Mouse (Mus musculus): ENCODE measurements around the gene Aup1. TPM values are rescaled to one million over a fixed set of nuclear protein-coding genes. Genes with fewer than 3 reads are reported as not detected.

Aup1 gene
- polyA plus RNA-seq (2015; fragmentation: Nextera tagmentation; extraction: Ambion mirVana), result 196 and 221 TPM in 2 replicates

- peak within 1 kb of the TSS; percentile 99 for H3K4me3 ChIP-seq (replicated peaks)
- H3K9ac ChIP-seq, result peak within 1 kb of the TSS; percentile 94
- H3K36me3 ChIP-seq, result peaks cover 44% of the 10 kb centered on the region
- H3K4me1 ChIP-seq, result peaks cover 28% of the 10 kb centered on the region
- peak within 1 kb of the TSS; percentile 93 for H3K4me2 ChIP-seq
- peak; percentile 97 for ATAC-seq (replicated peaks; ENCODE audit: low FRiP score)
- H3K9me3 ChIP-seq (replicated peaks), result no peaks in the 10 kb centered on the region
- under 1% methylated on average over 59 of the region's 64 CpGs for WGBS
- no peaks in the 10 kb centered on the region for H3K27me3 ChIP-seq
- H3K27ac ChIP-seq, result peak within 1 kb of the TSS; percentile 92
Measured at GRCm38 (mm10) chr6:83054074-83054851, at the start of gene Aup1. Gene Aup1, plus strand, starts transcription at chr6:83054521.

DNA sequence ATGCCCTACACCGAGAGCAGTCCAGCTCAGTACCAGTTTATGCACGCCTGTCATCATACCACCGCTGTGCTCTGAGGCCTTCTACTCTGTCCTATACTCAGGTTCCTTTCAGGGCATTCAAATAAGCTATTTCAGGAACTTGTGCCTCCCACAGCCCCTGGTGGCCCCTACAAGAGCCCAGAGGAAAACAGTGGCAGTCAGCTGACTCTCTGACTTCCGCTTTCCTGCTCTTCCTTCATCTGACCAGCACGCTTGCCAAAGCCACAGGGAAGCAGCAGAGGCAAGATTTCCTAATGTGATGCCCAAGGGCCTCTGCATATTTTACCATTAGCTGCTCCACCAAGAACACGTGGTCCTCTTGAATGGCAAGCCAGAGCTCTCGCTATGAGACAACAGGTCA lies 49.4 kb upstream of the Aup1 start:
- no peak overlapping the region for H3K4me2 ChIP-seq
- H3K27me3 ChIP-seq, result no peaks in the 10 kb centered on the region
- no peaks in the 10 kb centered on the region for H3K36me3 ChIP-seq
- H3K27ac ChIP-seq, result peak overlapping the region; percentile 41; the same call in 1 of the 2 replicates
- H3K9ac ChIP-seq, result no peak overlapping the region
- WGBS, result 61% methylated on average over 7 of the region's 7 CpGs
- H3K4me3 ChIP-seq (replicated peaks), result no peak overlapping the region
- H3K9me3 ChIP-seq (replicated peaks), result no peaks in the 10 kb centered on the region
- no peak; the same call in 1 of the 2 replicates for ATAC-seq (replicated peaks; ENCODE audit: low FRiP score)
- peaks cover 9% of the 10 kb centered on the region; the same call in 1 of the 2 replicates for H3K4me1 ChIP-seq

- no peak for ATAC-seq (replicated peaks; ENCODE audit: low FRiP score)
- H3K27ac ChIP-seq, result 0 out of 2 replicates have a peak overlapping the region, but pooled peaks have one; percentile 41
- H3K4me3 ChIP-seq (replicated peaks), result no peak overlapping the region
- H3K9ac ChIP-seq, result no peak overlapping the region
- no peaks in the 10 kb centered on the region for H3K36me3 ChIP-seq
- H3K4me1 ChIP-seq, result peaks cover 16% of the 10 kb centered on the region
- H3K4me2 ChIP-seq, result no peak overlapping the region
- H3K27me3 ChIP-seq, result no peaks in the 10 kb centered on the region
- H3K9me3 ChIP-seq (replicated peaks), result no peaks in the 10 kb centered on the region
- 71% methylated on average over 10 of the region's 10 CpGs for WGBS
Measured at GRCm38 (mm10) chr6:83005444-83006011, 48.8 kb upstream of the Aup1 start.

DNA sequence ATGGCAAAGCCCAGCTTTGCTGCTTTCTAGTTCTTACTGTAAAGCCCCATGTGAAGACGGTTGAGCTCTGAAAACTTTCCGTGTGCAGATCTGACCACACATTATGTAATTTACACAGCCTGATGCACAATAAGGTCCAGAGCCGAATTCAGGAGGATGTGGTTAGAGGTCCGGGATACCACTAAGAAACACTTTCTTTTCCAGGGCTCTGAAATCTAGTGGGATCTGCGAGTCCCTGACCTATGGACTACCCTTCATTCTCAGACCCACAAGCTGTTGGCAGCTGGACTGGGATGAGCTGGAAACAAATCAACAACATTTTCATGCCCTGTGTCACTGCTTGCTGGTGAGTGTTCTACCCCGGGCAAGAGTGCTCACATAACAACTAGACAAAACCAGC lies 48.2 kb upstream of the Aup1 start:
- H3K9me3 ChIP-seq (replicated peaks), result no peaks in the 10 kb centered on the region
- no peak overlapping the region for H3K9ac ChIP-seq
- ATAC-seq (replicated peaks; ENCODE audit: low FRiP score), result no peak
- H3K36me3 ChIP-seq, result no peaks in the 10 kb centered on the region
- H3K4me3 ChIP-seq (replicated peaks), result no peak overlapping the region
- H3K4me1 ChIP-seq, result peaks cover 17% of the 10 kb centered on the region
- no peak overlapping the region for H3K27ac ChIP-seq
- H3K4me2 ChIP-seq, result no peak overlapping the region
- no peaks in the 10 kb centered on the region for H3K27me3 ChIP-seq
- WGBS, result 83% methylated on average over 6 of the region's 6 CpGs

DNA sequence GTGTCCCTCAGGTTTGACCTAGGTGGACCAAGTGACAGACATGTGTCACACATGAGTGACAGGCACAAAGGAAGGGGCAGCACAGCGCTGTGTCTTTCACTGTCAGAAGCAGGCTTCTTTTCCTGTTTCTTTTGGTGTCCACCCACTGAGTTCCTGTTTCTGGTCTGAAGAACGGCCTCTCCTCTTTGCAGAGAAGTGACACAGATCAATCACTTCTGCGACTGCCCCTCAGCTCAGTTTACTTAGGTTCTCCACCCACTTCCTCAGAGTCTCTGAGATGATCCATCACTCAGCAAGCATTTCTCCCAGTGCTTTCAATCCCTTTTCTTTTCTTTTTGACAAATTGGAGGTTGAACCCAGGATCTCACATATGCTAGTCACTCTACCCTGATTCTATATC lies 45.7 kb upstream of the Aup1 start:
- H3K27me3 ChIP-seq, result no peaks in the 10 kb centered on the region
- 48% methylated on average over 3 of the region's 3 CpGs for WGBS

DNA sequence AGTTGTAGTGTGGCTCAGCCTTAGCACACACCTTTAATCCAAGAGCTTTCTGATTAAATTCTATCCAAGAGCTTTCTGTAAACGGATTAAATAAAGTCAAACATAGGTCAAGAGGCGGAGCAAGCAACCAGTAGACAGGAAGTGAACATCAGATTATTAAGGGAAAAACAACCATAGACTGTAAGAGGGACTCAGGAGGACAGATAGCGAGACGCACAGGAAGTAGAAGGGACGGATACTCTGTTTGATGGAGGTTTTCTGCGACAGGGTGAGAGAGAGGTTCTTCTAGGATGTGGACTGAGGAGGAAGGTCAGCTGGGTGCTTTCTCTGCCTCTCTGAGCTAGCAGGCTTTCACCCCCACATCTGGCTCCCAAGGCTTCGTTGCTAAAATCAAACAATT lies 44.3 kb upstream of the Aup1 start:
- H3K27me3 ChIP-seq, result no peaks in the 10 kb centered on the region
- H3K9ac ChIP-seq, result no peak overlapping the region
- peaks cover 13% of the 10 kb centered on the region for H3K4me1 ChIP-seq
- H3K36me3 ChIP-seq, result no peaks in the 10 kb centered on the region
- H3K4me2 ChIP-seq, result no peak overlapping the region
- ATAC-seq (replicated peaks; ENCODE audit: low FRiP score), result no peak
- H3K9me3 ChIP-seq (replicated peaks), result no peaks in the 10 kb centered on the region
- H3K4me3 ChIP-seq (replicated peaks), result no peak overlapping the region
- WGBS, result 53% methylated on average over 7 of the region's 7 CpGs
- no peak overlapping the region for H3K27ac ChIP-seq

More for the DNA sequence above, 45.7 kb upstream of the Aup1 start:
- no peak overlapping the region for H3K27ac ChIP-seq
- ATAC-seq (replicated peaks; ENCODE audit: low FRiP score), result no peak
- peaks cover 17% of the 10 kb centered on the region for H3K4me1 ChIP-seq
- H3K9me3 ChIP-seq (replicated peaks), result no peaks in the 10 kb centered on the region
- no peaks in the 10 kb centered on the region for H3K36me3 ChIP-seq
- H3K4me3 ChIP-seq (replicated peaks), result no peak overlapping the region
- no peak overlapping the region for H3K4me2 ChIP-seq
- no peak overlapping the region for H3K9ac ChIP-seq

DNA sequence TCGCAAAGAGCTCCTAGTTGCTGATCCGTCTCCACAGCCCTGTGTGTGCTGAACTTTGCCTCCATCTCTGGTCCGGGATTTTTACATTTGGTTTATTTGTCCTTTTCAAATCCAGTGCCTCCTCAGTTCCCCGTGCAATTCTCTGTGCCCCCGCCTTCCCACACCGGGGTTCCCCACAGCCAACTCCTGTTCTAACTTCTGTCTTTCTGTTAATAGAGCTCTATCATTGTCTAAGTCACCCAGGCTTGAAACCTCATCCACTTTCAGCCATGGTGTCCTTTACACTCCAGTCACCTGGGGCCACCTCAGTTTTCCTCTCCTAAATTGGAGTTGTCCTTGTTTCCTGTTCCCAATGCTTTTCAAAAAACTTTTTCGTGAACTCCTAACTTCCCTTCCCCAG lies 43.1 kb upstream of the Aup1 start:
- WGBS, result 82% methylated on average over 7 of the region's 7 CpGs

GRCm38 (mm10) chr6:83011756-83012155 lies 42.6 kb upstream of the Aup1 start:
- Histone ChIP-seq H3K9ac (no peak overlapping the region), H3K4me2 (no peak overlapping the region), H3K4me1 (peaks cover 8% of the 10 kb centered on the region), H3K27me3 (no peaks in the 10 kb centered on the region), H3K4me3 (replicated peaks) (no peak overlapping the region), H3K36me3 (no peaks in the 10 kb centered on the region), H3K27ac (no peak overlapping the region), H3K9me3 (replicated peaks) (no peaks in the 10 kb centered on the region)
- WGBS, result 78% methylated on average over 6 of the region's 6 CpGs
- ATAC-seq (replicated peaks; ENCODE audit: low FRiP score), result no peak

More for the DNA sequence above, 43.1 kb upstream of the Aup1 start:
- Histone ChIP-seq H3K9ac (no peak overlapping the region), H3K9me3 (replicated peaks) (no peaks in the 10 kb centered on the region), H3K36me3 (no peaks in the 10 kb centered on the region), H3K4me2 (no peak overlapping the region), H3K4me3 (replicated peaks) (no peak overlapping the region), H3K27me3 (no peaks in the 10 kb centered on the region), H3K27ac (no peak overlapping the region), H3K4me1 (peaks cover 8% of the 10 kb centered on the region)
- ATAC-seq (replicated peaks; ENCODE audit: low FRiP score), result no peak

DNA sequence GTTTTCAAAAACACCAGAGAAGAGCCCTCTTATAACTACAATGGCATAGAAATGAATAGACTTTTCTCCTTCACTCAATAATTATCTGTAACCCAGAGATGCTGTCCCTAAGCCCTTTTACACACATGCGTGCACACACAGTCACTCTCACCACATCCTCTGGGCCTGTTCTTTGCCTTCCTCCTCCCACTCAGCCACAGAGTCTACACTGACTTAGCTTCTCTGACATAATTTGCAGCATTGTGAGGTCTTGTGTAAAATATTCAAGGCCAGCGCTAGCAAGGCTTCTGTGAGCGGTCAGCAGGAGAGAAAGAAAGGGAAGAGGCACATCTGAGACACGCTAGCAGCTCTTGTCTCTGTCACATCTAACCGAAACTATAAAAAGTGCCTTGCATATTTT lies 40.9 kb upstream of the Aup1 start:
- no peak overlapping the region for H3K4me3 ChIP-seq (replicated peaks)
- H3K27me3 ChIP-seq, result no peaks in the 10 kb centered on the region
- H3K9ac ChIP-seq, result no peak overlapping the region
- H3K9me3 ChIP-seq (replicated peaks), result no peaks in the 10 kb centered on the region
- no peak for ATAC-seq (replicated peaks; ENCODE audit: low FRiP score)
- H3K4me2 ChIP-seq, result no peak overlapping the region
- H3K27ac ChIP-seq, result 0 out of 2 replicates have a peak overlapping the region, but pooled peaks have one; percentile 35
- H3K36me3 ChIP-seq, result no peaks in the 10 kb centered on the region
- H3K4me1 ChIP-seq, result peaks cover 8% of the 10 kb centered on the region
- WGBS, result 57% methylated on average over 5 of the region's 5 CpGs

DNA sequence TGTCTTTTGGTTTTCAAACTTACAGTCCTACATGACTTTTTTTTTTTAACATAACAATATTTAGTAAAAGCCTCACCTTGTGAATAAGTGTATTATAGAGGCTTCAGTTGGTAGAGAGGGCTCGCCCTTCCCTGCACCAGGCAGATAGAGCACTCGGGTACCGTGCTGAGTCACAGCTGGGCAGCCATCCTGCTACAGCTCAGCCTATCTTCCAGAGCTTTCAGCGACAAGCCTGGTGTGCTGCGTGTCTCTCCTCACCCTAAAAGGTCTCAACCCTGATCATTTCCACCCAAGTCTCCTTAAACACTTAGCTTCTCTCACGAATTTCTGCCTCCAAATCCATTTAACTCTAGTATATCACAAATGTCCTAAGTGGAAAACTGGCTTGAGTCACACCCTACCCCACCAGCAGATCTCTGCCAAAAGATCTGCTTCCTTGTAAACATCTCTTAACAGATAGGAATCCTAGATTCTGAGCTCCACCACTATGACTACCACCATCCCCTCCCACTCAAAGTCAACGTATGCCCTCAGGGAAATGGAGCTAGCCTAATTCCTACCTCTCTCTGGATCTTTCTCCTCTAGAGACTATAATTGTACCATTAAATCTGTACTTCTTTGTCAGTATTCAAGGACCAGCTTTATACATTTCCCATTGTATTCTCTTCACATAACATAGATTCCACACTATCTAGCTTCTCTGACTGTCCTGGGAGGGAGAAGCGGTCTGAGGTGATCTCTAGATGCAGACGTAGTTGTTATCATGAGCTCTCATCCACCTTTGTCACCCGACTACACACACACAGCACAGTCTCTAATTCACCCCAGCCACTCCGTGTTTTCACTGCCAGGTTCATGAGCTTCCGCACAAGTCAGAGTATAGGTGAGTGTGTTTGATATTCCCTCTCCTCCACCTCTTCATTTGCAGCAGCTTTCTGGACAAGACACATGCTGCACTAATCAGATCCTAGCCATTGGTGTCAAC lies 39.5 kb upstream of the Aup1 start:
- no peaks in the 10 kb centered on the region for H3K9me3 ChIP-seq (replicated peaks)
- no peaks in the 10 kb centered on the region for H3K27me3 ChIP-seq
- H3K4me3 ChIP-seq (replicated peaks), result no peak overlapping the region
- no peak overlapping the region for H3K9ac ChIP-seq
- no peak overlapping the region for H3K4me2 ChIP-seq
- H3K27ac ChIP-seq, result 0 out of 2 replicates have a peak overlapping the region, but pooled peaks have one; percentile 19
- WGBS, result 75% methylated on average over 12 of the region's 12 CpGs
- no peaks in the 10 kb centered on the region for H3K36me3 ChIP-seq
- H3K4me1 ChIP-seq, result peaks cover 8% of the 10 kb centered on the region
- peak; percentile 82; the same call in 1 of the 2 replicates for ATAC-seq (replicated peaks; ENCODE audit: low FRiP score)

GRCm38 (mm10) chr6:83015749-83016148 lies 38.6 kb upstream of the Aup1 start:
- no peaks in the 10 kb centered on the region for H3K27me3 ChIP-seq
- no peak overlapping the region for H3K9ac ChIP-seq
- ATAC-seq (replicated peaks; ENCODE audit: low FRiP score), result no peak
- H3K9me3 ChIP-seq (replicated peaks), result no peaks in the 10 kb centered on the region
- WGBS, result 82% methylated on average over 2 of the region's 2 CpGs
- no peak overlapping the region for H3K4me3 ChIP-seq (replicated peaks)
- H3K4me2 ChIP-seq, result no peak overlapping the region
- H3K36me3 ChIP-seq, result no peaks in the 10 kb centered on the region
- no peaks in the 10 kb centered on the region for H3K4me1 ChIP-seq
- H3K27ac ChIP-seq, result no peak overlapping the region
